Mouse (Mus musculus): ENCODE data around the gene Fkbpl. TPM values are rescaled to one million over a fixed set of nuclear protein-coding genes. Genes with fewer than 3 reads are reported as not detected.

Gene Fkbpl
- polyA plus RNA-seq, 1 experiment from 2014 or later: 12.4 TPM

DNA sequence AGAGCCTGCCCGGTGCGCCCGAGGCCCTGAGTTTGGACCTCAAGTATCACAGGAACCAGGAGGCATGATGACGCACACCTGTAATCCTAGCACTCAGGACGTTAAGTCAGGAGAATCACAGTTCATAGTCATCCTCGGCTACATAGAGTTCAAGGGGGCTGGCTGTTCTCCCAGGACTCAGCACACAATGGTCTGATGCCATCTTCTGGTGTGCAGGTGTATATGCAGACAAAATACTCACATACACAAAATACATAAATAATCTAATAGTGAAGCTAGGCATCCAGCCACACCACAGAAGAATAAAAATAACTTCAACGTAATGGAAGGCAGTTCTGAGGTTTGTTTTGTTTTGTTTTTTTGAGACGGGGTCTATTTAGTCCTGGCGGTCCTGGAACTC, 21.4 kb upstream of the Fkbpl start:
- Histone ChIP-seq H3K27me3 (ENCODE audit: control insufficient read depth, insufficient read depth, low read length) (no peaks in the 10 kb centered on the region), H3K9me3 (ENCODE audit: control insufficient read depth, low read length) (no peaks in the 10 kb centered on the region), H3K27ac (replicated peaks) (no peak overlapping the region), H3K4me1 (replicated peaks; ENCODE audit: control insufficient read depth, insufficient read depth) (peaks cover 3% of the 10 kb centered on the region; the same call in 1 of the 2 replicates), H3K4me2 (replicated peaks; ENCODE audit: low read depth) (no peak overlapping the region), H3K36me3 (ENCODE audit: control insufficient read depth, insufficient read depth, low read length) (peaks cover 4% of the 10 kb centered on the region; the same call in 1 of the 2 replicates), H3K4me3 (ENCODE audit: low read depth, low read length) (no peak overlapping the region), H3K9ac (ENCODE audit: low read length) (no peak overlapping the region)
- DNase-seq (ENCODE audit: low spot score): no peak
- WGBS: 81% methylated on average over 9 of the region's 9 CpGs
- ATAC-seq (ENCODE audit: low FRiP score, low TSS enrichment): no peak
- TF ChIP-seq CTCF (IDR thresholded peaks at IDR 0.05; ENCODE audit: low read depth) (peak; percentile 53), EP300 (optimal IDR thresholded peaks at IDR 0.05) (no peak)

DNA sequence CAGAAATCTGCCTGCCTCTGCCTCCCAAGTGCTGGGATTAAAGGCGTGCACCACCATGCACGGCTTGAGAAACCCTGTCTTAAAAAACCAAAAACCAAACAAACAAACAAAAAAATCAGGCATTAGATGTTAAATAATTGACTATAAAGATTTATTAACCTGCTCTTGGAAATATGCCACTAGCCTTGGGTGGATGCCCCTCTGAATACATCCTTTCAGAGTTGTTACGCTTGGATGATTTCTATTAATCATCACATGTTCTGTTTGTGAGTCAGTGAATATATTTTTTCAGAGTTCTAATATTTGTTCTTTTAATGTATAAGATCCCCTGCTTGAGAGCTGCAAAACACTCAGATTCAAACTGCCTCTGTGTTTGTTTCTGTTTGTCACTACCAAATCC, 19.6 kb upstream of the Fkbpl start:
- WGBS: 87% methylated on average over 3 of the region's 3 CpGs
- Histone ChIP-seq H3K4me2 (replicated peaks; ENCODE audit: low read depth) (no peak overlapping the region), H3K9me3 (ENCODE audit: control insufficient read depth, low read length) (no peaks in the 10 kb centered on the region), H3K27me3 (ENCODE audit: control insufficient read depth, insufficient read depth, low read length) (no peaks in the 10 kb centered on the region), H3K9ac (ENCODE audit: low read length) (no peak overlapping the region), H3K4me1 (replicated peaks; ENCODE audit: control insufficient read depth, insufficient read depth) (peaks cover 13% of the 10 kb centered on the region), H3K27ac (replicated peaks) (no peak overlapping the region), H3K36me3 (ENCODE audit: control insufficient read depth, insufficient read depth, low read length) (peaks cover 4% of the 10 kb centered on the region; the same call in 1 of the 2 replicates), H3K4me3 (ENCODE audit: low read depth, low read length) (no peak overlapping the region)
- TF ChIP-seq EP300 (optimal IDR thresholded peaks at IDR 0.05) (no peak), CTCF (IDR thresholded peaks at IDR 0.05; ENCODE audit: low read depth) (no peak)
- ATAC-seq (ENCODE audit: low FRiP score, low TSS enrichment): no peak
- DNase-seq (ENCODE audit: low spot score): no peak

DNA sequence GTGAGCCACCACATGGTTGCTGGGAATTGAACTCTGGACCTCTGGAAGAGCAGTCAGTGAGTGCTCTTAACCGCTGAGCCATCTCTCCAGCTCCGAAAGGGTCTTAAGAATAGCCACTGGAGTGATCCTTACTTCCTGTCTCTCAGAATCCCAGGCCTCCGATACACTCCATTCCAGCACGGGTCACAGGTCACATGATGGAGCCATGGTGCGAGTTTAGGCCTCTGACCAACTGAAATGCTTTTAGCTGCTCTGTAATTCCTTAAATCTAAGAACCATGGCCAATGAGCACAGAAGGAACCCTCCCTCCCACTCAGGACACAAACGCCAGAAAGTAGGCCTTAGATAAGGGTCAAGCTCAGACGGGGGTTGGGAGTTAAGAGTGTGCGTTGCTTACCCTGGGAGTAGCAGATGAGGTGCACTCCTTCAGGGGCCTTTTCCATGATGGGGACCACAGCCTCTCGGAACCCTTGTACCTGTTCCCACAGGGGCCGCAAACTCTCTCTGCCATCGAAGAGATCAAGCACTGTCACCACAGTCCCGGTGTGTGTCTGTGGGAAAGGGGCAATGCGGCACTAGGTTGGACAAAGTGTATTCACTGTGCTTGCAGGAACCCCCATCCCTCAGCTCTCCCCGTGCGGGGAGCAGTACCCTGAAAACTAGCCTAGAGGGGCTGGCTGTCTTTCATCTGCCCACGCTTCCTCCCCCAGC, 18.3 kb upstream of the Fkbpl start:
- Histone ChIP-seq H3K27ac (replicated peaks) (peak overlapping the region; percentile 97), H3K4me3 (ENCODE audit: low read depth, low read length) (peak overlapping the region; percentile 67), H3K36me3 (ENCODE audit: control insufficient read depth, insufficient read depth, low read length) (no peaks in the 10 kb centered on the region; the same call in 1 of the 2 replicates), H3K27me3 (ENCODE audit: control insufficient read depth, insufficient read depth, low read length) (0 out of 2 replicates have a peak, but pooled peaks cover 2% of the 10 kb centered on the region), H3K4me1 (replicated peaks; ENCODE audit: control insufficient read depth, insufficient read depth) (peaks cover 19% of the 10 kb centered on the region), H3K4me2 (replicated peaks; ENCODE audit: low read depth) (peak overlapping the region; percentile 93), H3K9me3 (ENCODE audit: control insufficient read depth, low read length) (no peaks in the 10 kb centered on the region), H3K9ac (ENCODE audit: low read length) (peak overlapping the region; percentile 73)
- TF ChIP-seq EP300 (optimal IDR thresholded peaks at IDR 0.05): no peak
- no peak for TF ChIP-seq CTCF (IDR thresholded peaks at IDR 0.05; ENCODE audit: low read depth)
- ATAC-seq (ENCODE audit: low FRiP score, low TSS enrichment): no peak
- 56% methylated on average over 16 of the region's 16 CpGs for WGBS
- DNase-seq (ENCODE audit: low spot score): no peak

DNA sequence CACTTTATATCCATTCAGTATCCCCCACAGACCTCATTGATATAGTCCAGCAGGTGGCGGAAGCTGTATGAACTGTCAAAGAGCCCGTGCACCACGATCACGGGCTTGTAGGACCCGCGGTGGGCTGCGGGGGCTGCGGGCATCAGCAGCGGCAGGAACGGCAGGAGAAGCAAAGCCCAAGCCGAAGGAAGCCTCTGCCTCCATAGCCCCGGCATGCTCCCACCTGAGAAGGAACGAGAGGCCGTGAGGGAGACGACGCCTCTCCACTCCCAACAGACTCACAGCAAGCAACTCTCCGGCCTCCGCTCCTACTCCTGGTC, 17.8 kb upstream of the Fkbpl start:
- ATAC-seq (ENCODE audit: low FRiP score, low TSS enrichment): peak; percentile 25
- DNase-seq (ENCODE audit: low spot score): peak; percentile 54
- peak overlapping the region; percentile 73 for H3K9ac ChIP-seq (ENCODE audit: low read length)

DNA sequence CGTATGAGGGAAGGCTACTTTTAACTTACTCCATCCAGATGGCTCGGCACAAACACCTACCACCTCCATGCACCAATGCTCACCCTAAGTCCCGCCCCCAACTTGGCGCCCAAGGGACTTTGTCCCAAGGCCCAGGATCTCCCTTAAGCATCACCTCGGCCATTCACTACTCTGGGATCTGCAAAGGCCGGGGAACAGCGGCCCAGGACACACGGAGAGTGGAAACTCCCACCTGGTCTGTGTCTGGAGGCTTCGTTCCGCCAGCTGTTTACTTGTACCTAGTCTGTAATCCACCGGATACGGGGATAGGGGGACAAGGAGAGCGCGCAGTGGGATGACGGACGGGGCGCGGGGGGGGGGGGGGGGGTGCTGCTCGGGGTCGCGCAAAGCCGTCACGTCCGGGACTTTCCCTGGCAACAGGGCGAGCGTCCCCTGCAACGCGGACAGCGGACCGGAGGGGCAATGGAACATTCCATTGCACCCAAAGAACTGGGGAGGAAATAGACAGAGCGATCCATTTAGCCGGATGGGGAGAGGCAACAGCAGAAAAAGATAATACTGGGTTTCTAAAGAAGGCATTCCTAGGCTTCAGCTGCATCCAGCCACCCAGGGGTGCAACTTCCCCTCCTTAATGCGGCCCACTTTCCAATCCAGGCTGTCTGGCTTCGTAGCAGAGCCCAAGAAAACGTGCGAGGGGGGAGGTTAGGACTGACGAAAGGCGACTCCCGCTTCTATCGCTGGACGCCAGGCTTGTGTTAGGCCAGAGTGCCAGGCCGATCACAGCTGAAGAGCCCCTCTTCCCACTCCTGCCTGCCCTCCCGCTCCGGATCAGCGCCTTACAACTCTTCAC, 17.2 kb upstream of the Fkbpl start:
- Histone ChIP-seq H3K4me2 (replicated peaks; ENCODE audit: low read depth) (peak overlapping the region; percentile 93), H3K27me3 (ENCODE audit: control insufficient read depth, insufficient read depth, low read length) (0 out of 2 replicates have a peak, but pooled peaks cover 2% of the 10 kb centered on the region), H3K9ac (ENCODE audit: low read length) (peak overlapping the region; percentile 73), H3K4me1 (replicated peaks; ENCODE audit: control insufficient read depth, insufficient read depth) (peaks cover 22% of the 10 kb centered on the region), H3K27ac (replicated peaks) (peak overlapping the region; percentile 97), H3K36me3 (ENCODE audit: control insufficient read depth, insufficient read depth, low read length) (no peaks in the 10 kb centered on the region; the same call in 1 of the 2 replicates), H3K4me3 (ENCODE audit: low read depth, low read length) (peak overlapping the region; percentile 67), H3K9me3 (ENCODE audit: control insufficient read depth, low read length) (no peaks in the 10 kb centered on the region)
- peak; percentile 79 for ATAC-seq (ENCODE audit: low FRiP score, low TSS enrichment)
- TF ChIP-seq EP300 (optimal IDR thresholded peaks at IDR 0.05) (no peak), CTCF (IDR thresholded peaks at IDR 0.05; ENCODE audit: low read depth) (0 out of 2 replicates have a peak, but pooled peaks have one; percentile 1)
- peak; percentile 91 for DNase-seq (ENCODE audit: low spot score)
- WGBS: under 1% methylated on average over 44 of the region's 45 CpGs

More for the DNA sequence above, 17.8 kb upstream of the Fkbpl start:
- H3K4me2 ChIP-seq (replicated peaks; ENCODE audit: low read depth): peak overlapping the region; percentile 93
- H3K9me3 ChIP-seq (ENCODE audit: control insufficient read depth, low read length): no peaks in the 10 kb centered on the region
- no peaks in the 10 kb centered on the region; the same call in 1 of the 2 replicates for H3K36me3 ChIP-seq (ENCODE audit: control insufficient read depth, insufficient read depth, low read length)
- 0 out of 2 replicates have a peak, but pooled peaks cover 2% of the 10 kb centered on the region for H3K27me3 ChIP-seq (ENCODE audit: control insufficient read depth, insufficient read depth, low read length)
- TF ChIP-seq EP300 (optimal IDR thresholded peaks at IDR 0.05): no peak
- TF ChIP-seq CTCF (IDR thresholded peaks at IDR 0.05; ENCODE audit: low read depth): peak; percentile 78
- 0% methylated on average over 18 of the region's 18 CpGs for WGBS
- peak overlapping the region; percentile 67 for H3K4me3 ChIP-seq (ENCODE audit: low read depth, low read length)
- H3K27ac ChIP-seq (replicated peaks): peak overlapping the region; percentile 97
- peaks cover 21% of the 10 kb centered on the region for H3K4me1 ChIP-seq (replicated peaks; ENCODE audit: control insufficient read depth, insufficient read depth)

All from stomach, postnatal 0 days (tissue).